Mouse (Mus musculus) right cerebral cortex, adult 2 months (tissue): ENCODE results near the gene Gm4553.
"Not testable (repeated sequence)": the region's sequence is repeated elsewhere in the genome, so short reads cannot be mapped to it uniquely, and the experiment has no call there.

Source experiments
- DNase-seq, 2 experiments: peaks; one replicate each; pipeline ENCODE4 v3.0.0; 2021 to 2022; ENCODE audit warnings: low spot score in 2 of 2

The Gm4553 gene

GRCm38 (mm10) chr7:142165639-142166038, at the start of gene Gm4553:
TSS of gene Gm4553 (minus strand) at chr7:142165739.
- not testable (repeated sequence) for DNase-seq

GRCm38 (mm10) chr7:142212136-142212535, 46.6 kb upstream of the Gm4553 start:
- not testable (repeated sequence) for DNase-seq

- DNase-seq = no peak
These were observed 46.0 kb upstream of the Gm4553 start, which contains the start of gene Gm7579 for GRCm38 (mm10) chr7:142211559-142211958. TSS of gene Gm7579 (plus strand) at chr7:142211859.

GRCm38 (mm10) chr7:142206891-142207290, 41.4 kb upstream of the Gm4553 start:
- not testable (repeated sequence) for DNase-seq

- DNase-seq = no peak
These were observed 39.9 kb upstream of the Gm4553 start for GRCm38 (mm10) chr7:142205488-142205887.

- DNase-seq = no peak
These were observed 35.5 kb upstream of the Gm4553 start, which contains the start of gene Krtap5-3 for GRCm38 (mm10) chr7:142201064-142201463. TSS of gene Krtap5-3 (plus strand) at chr7:142201364.

- DNase-seq = no peak
These were observed 33.2 kb upstream of the Gm4553 start for GRCm38 (mm10) chr7:142198748-142199147.

GRCm38 (mm10) chr7:142190289-142190688, 24.8 kb upstream of the Gm4553 start, which contains the start of gene Gm10153:
TSS of gene Gm10153 (minus strand) at chr7:142190389.
- no peak for DNase-seq

GRCm38 (mm10) chr7:142188156-142188555, 22.6 kb upstream of the Gm4553 start:
- no peak for DNase-seq

GRCm38 (mm10) chr7:142181021-142181420, 15.5 kb upstream of the Gm4553 start:
- DNase-seq = no peak

GRCm38 (mm10) chr7:142178685-142179084, 13.1 kb upstream of the Gm4553 start:
- DNase-seq = peak in 1 of 2 experiments; percentile 6

GRCm38 (mm10) chr7:142175905-142176304, 10.4 kb upstream of the Gm4553 start, which contains the start of gene Krtap5-2:
TSS of gene Krtap5-2 (minus strand) at chr7:142176005.
- not testable (repeated sequence) for DNase-seq

- DNase-seq = no peak
These were observed 4.3 kb upstream of the Gm4553 start for GRCm38 (mm10) chr7:142169836-142170235.

- DNase-seq = no peak
These were observed 6.2 kb downstream of the Gm4553 start for GRCm38 (mm10) chr7:142159366-142159765.

GRCm38 (mm10) chr7:142157013-142157412, 8.5 kb downstream of the Gm4553 start, which contains the start of gene Gm29735:
TSS of gene Gm29735 (minus strand) at chr7:142157113.
- DNase-seq = not testable (repeated sequence)

- no peak for DNase-seq
These were observed 10.2 kb downstream of the Gm4553 start for GRCm38 (mm10) chr7:142155308-142155707.

- no peak for DNase-seq
These were observed 13.3 kb downstream of the Gm4553 start for GRCm38 (mm10) chr7:142152191-142152590.

- DNase-seq = no peak
These were observed 16.9 kb downstream of the Gm4553 start for GRCm38 (mm10) chr7:142148633-142149032.

- peak; percentile 33 to 47 for DNase-seq
These were observed 19.5 kb downstream of the Gm4553 start for GRCm38 (mm10) chr7:142146033-142146432.

GRCm38 (mm10) chr7:142145413-142145940, 20.1 kb downstream of the Gm4553 start:
- peak; percentile 20 to 28 for DNase-seq

- DNase-seq = no peak
These were observed 21.0 kb downstream of the Gm4553 start, which contains the start of gene Gm45337 for GRCm38 (mm10) chr7:142144507-142144906. TSS of gene Gm45337 (minus strand) at chr7:142144607.

GRCm38 (mm10) chr7:142143506-142144010, 22.0 kb downstream of the Gm4553 start:
- not testable (repeated sequence) for DNase-seq

GRCm38 (mm10) chr7:142140696-142141095, 24.8 kb downstream of the Gm4553 start:
- DNase-seq = no peak
